Mouse (Mus musculus): Measurements from ENCODE around the gene Plscr5. TPM values are rescaled to one million over a fixed set of nuclear protein-coding genes. Genes with fewer than 3 reads are reported as not detected.

The Plscr5 gene
- polyA plus RNA-seq, 1 experiment: 0.28 TPM

- WGBS: 57% methylated on average over 4 of the region's 4 CpGs
- DNase-seq: no peak
- no peak overlapping the region for H3K27ac ChIP-seq (ENCODE audit: insufficient read depth, low read length)
Observed at GRCm38 (mm10) chr9:92217484-92217883, 24.7 kb downstream of the Plscr5 start.

GRCm38 (mm10) chr9:92217896-92218295 lies 25.2 kb downstream of the Plscr5 start:
- TF ChIP-seq POLR2A (IDR thresholded peaks at IDR 0.05; ENCODE audit: borderline replicate concordance, insufficient read depth, low read length) (no peak), CTCF (IDR thresholded peaks at IDR 0.05; ENCODE audit: borderline replicate concordance, insufficient read depth, low read depth, low read length) (no peak)
- no peak overlapping the region for H3K4me3 ChIP-seq (replicated peaks; ENCODE audit: insufficient read depth, low read depth, low read length)
- 91% methylated on average over 2 of the region's 2 CpGs for WGBS
- H3K27me3 ChIP-seq (ENCODE audit: control insufficient read depth, insufficient read depth, low read length): no peaks in the 10 kb centered on the region
- no peak overlapping the region for H3K27ac ChIP-seq (ENCODE audit: insufficient read depth, low read length)
- no peaks in the 10 kb centered on the region for H3K4me1 ChIP-seq (ENCODE audit: control insufficient read depth, insufficient read depth, low read length)
- DNase-seq: no peak

More at GRCm38 (mm10) chr9:92217484-92217883, 24.7 kb downstream of the Plscr5 start:
- Histone ChIP-seq H3K27me3 (ENCODE audit: control insufficient read depth, insufficient read depth, low read length) (no peaks in the 10 kb centered on the region), H3K4me3 (replicated peaks; ENCODE audit: insufficient read depth, low read depth, low read length) (no peak overlapping the region), H3K4me1 (ENCODE audit: control insufficient read depth, insufficient read depth, low read length) (no peaks in the 10 kb centered on the region)
- TF ChIP-seq CTCF (IDR thresholded peaks at IDR 0.05; ENCODE audit: borderline replicate concordance, insufficient read depth, low read depth, low read length): no peak
- no peak for TF ChIP-seq POLR2A (IDR thresholded peaks at IDR 0.05; ENCODE audit: borderline replicate concordance, insufficient read depth, low read length)

GRCm38 (mm10) chr9:92220151-92220550 lies 27.4 kb downstream of the Plscr5 start:
- Histone ChIP-seq H3K4me1 (ENCODE audit: control insufficient read depth, insufficient read depth, low read length) (no peaks in the 10 kb centered on the region), H3K27me3 (ENCODE audit: control insufficient read depth, insufficient read depth, low read length) (no peaks in the 10 kb centered on the region), H3K4me3 (replicated peaks; ENCODE audit: insufficient read depth, low read depth, low read length) (no peak overlapping the region), H3K27ac (ENCODE audit: insufficient read depth, low read length) (no peak overlapping the region)
- WGBS: 77% methylated on average over 3 of the region's 3 CpGs
- no peak for DNase-seq
- TF ChIP-seq POLR2A (IDR thresholded peaks at IDR 0.05; ENCODE audit: borderline replicate concordance, insufficient read depth, low read length) (no peak), CTCF (IDR thresholded peaks at IDR 0.05; ENCODE audit: borderline replicate concordance, insufficient read depth, low read depth, low read length) (no peak)

- TF ChIP-seq CTCF (IDR thresholded peaks at IDR 0.05; ENCODE audit: borderline replicate concordance, insufficient read depth, low read depth, low read length) (no peak), POLR2A (IDR thresholded peaks at IDR 0.05; ENCODE audit: borderline replicate concordance, insufficient read depth, low read length) (no peak)
- Histone ChIP-seq H3K4me1 (ENCODE audit: control insufficient read depth, insufficient read depth, low read length) (no peaks in the 10 kb centered on the region), H3K4me3 (replicated peaks; ENCODE audit: insufficient read depth, low read depth, low read length) (no peak overlapping the region), H3K27ac (ENCODE audit: insufficient read depth, low read length) (no peak overlapping the region), H3K27me3 (ENCODE audit: control insufficient read depth, insufficient read depth, low read length) (no peaks in the 10 kb centered on the region)
- no peak for DNase-seq
Observed at GRCm38 (mm10) chr9:92221480-92221879, 28.7 kb downstream of the Plscr5 start.

GRCm38 (mm10) chr9:92224598-92225231 lies 32.0 kb downstream of the Plscr5 start:
- no peak for DNase-seq
- Histone ChIP-seq H3K4me1 (ENCODE audit: control insufficient read depth, insufficient read depth, low read length) (no peaks in the 10 kb centered on the region), H3K27ac (ENCODE audit: insufficient read depth, low read length) (no peak overlapping the region), H3K27me3 (ENCODE audit: control insufficient read depth, insufficient read depth, low read length) (no peaks in the 10 kb centered on the region), H3K4me3 (replicated peaks; ENCODE audit: insufficient read depth, low read depth, low read length) (no peak overlapping the region)
- WGBS: 94% methylated on average over 1 of the region's 1 CpGs
- TF ChIP-seq POLR2A (IDR thresholded peaks at IDR 0.05; ENCODE audit: borderline replicate concordance, insufficient read depth, low read length) (no peak), CTCF (IDR thresholded peaks at IDR 0.05; ENCODE audit: borderline replicate concordance, insufficient read depth, low read depth, low read length) (no peak)

GRCm38 (mm10) chr9:92226127-92226655 lies 33.5 kb downstream of the Plscr5 start:
- Histone ChIP-seq H3K4me3 (replicated peaks; ENCODE audit: insufficient read depth, low read depth, low read length) (no peak overlapping the region), H3K4me1 (ENCODE audit: control insufficient read depth, insufficient read depth, low read length) (no peaks in the 10 kb centered on the region), H3K27me3 (ENCODE audit: control insufficient read depth, insufficient read depth, low read length) (no peaks in the 10 kb centered on the region), H3K27ac (ENCODE audit: insufficient read depth, low read length) (no peak overlapping the region)
- 94% methylated on average over 3 of the region's 3 CpGs for WGBS
- TF ChIP-seq POLR2A (IDR thresholded peaks at IDR 0.05; ENCODE audit: borderline replicate concordance, insufficient read depth, low read length): no peak
- no peak for TF ChIP-seq CTCF (IDR thresholded peaks at IDR 0.05; ENCODE audit: borderline replicate concordance, insufficient read depth, low read depth, low read length)
- no peak for DNase-seq

- Histone ChIP-seq H3K27me3 (ENCODE audit: control insufficient read depth, insufficient read depth, low read length) (no peaks in the 10 kb centered on the region), H3K4me1 (ENCODE audit: control insufficient read depth, insufficient read depth, low read length) (no peaks in the 10 kb centered on the region), H3K27ac (ENCODE audit: insufficient read depth, low read length) (no peak overlapping the region), H3K4me3 (replicated peaks; ENCODE audit: insufficient read depth, low read depth, low read length) (no peak overlapping the region)
- TF ChIP-seq POLR2A (IDR thresholded peaks at IDR 0.05; ENCODE audit: borderline replicate concordance, insufficient read depth, low read length): no peak
- no peak for TF ChIP-seq CTCF (IDR thresholded peaks at IDR 0.05; ENCODE audit: borderline replicate concordance, insufficient read depth, low read depth, low read length)
- no peak for DNase-seq
- 90% methylated on average over 3 of the region's 3 CpGs for WGBS
Observed at GRCm38 (mm10) chr9:92226795-92227194, 34.1 kb downstream of the Plscr5 start.
